Mouse (Mus musculus): ENCODE results near the gene Zfp799.
"Not testable (repeated sequence)": the region's sequence is repeated elsewhere in the genome, so short reads cannot be mapped to it uniquely, and the experiment has no call there.

The Zfp799 gene

GRCm38 (mm10) chr17:32829540-32830417 lies at the start of gene Zfp799:
TSS of gene Zfp799 (minus strand) at chr17:32830261.
- peak; percentile 84 for DNase-seq (ENCODE audit: low read depth)

GRCm38 (mm10) chr17:32878773-32879172 lies 48.7 kb upstream of the Zfp799 start:
- no peak for DNase-seq (ENCODE audit: low read depth)

DNA sequence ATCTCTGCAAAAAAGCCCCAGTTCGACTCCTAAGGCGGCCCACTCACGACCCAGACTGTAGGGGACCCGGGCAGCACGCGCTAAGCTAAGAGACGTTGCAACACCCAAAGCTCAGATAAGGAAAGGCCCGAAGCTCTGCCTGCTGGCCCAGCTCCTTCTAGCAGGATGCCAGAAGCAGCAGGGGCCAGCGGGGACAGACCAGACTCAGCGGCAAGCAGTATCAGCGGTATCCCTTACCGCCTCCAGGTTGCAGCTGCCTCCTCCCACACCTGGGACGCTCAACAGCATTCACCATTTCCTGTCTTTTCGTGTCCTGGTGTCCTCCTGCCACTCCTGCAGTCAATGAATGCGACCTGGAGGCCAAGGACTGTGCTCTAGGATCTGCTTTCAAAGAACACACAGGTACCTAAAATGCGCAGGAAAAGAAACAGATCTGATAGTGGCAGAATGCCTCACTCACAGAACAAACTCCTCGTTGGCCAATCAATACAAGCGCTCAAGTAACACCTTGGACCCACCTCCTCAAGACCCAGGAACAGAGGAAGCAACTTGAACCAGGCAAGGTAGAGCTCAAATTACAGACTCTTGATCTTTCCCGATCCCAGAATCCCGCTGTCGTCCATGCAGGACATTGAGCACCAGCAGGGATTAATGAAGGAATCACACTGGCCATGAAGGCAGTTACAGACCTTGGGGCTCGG lies 47.6 kb upstream of the Zfp799 start:
- DNase-seq (ENCODE audit: low read depth): no peak

- DNase-seq (ENCODE audit: low read depth): no peak
Observed at GRCm38 (mm10) chr17:32872696-32873095, 42.6 kb upstream of the Zfp799 start.

DNA sequence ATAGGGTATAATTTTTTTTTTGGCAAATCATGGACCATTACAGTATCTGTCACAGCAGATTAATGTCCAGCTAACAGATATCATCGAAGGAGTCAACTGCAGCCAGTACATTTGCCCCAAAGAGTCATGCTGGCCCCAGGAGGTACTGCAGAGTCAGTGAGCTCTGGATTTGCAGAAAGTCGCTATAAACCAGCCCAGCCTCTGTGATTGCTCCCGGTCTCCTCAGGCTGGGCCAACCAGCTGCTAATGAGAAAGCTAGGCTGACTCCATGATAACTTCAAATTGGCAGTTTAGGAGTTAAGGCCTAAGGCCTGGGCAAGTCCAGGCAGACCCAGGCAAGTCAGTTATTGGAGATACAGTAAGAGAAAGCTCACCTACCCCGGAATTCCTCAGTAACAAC lies 42.0 kb upstream of the Zfp799 start:
- no peak for DNase-seq (ENCODE audit: low read depth)

DNA sequence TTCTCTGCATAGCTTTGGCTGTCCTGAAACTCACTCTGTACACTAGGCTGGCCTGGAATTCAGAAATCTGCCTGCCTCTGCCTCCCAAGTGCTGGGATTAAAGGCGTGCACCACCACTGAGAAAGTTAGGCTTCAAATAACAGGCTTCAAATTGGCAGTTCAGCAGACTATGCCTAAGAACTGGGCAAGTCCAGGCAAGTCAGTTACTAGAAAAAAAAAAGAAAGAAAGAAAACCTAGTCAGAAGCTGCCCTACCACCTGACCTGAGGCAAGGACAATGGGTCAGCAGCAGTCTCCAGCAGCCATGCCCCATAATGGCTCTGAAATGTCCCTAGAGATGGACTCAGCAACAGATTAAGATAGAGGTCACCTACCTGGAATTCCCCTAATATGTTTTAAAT lies 41.4 kb upstream of the Zfp799 start:
- no peak for DNase-seq (ENCODE audit: low read depth)

- DNase-seq (ENCODE audit: low read depth): not testable (repeated sequence)
Observed at GRCm38 (mm10) chr17:32867266-32867665, 37.2 kb upstream of the Zfp799 start.

GRCm38 (mm10) chr17:32856713-32857112 lies 26.7 kb upstream of the Zfp799 start:
- DNase-seq (ENCODE audit: low read depth): not testable (repeated sequence)

DNA sequence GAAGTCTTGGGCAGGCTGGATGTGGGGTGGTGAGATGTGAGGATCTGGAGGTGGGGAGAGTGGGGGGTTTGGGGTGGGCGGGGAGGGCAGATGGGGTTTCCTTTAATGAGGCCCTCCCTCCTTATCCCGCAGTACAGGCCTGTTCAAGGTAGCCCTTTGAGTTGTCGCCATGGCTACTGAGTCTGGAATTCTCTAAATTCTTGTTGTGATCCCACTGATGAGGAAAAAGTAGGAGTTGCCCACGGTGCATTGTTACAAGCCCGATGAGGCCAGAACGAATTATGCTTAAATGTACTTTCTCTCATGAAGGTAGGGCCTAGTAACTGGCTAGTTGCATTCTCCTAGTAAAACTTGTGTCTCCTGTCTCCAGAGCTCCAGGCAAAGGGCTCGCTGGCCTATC lies 21.5 kb upstream of the Zfp799 start:
- no peak for DNase-seq (ENCODE audit: low read depth)

DNA sequence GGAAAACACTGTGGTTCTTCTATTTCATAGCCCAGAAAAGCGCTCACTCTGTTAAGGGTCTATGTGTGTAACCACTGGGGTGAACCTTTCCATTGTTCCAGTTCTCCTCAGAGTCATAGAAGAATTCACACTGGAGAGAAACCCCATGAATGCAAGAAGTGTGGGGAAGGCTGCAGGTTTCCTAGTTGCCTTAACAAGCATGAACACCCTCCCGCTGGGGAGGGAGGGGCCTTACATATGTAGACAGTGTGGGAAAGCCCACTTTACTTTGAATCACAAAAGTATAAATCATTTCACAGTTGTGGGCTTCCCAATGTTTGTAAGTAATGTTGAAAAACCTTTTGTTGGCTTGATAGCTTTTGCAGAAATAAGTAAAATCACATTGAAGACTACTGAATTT lies 11.3 kb upstream of the Zfp799 start:
- DNase-seq (ENCODE audit: low read depth): no peak

DNA sequence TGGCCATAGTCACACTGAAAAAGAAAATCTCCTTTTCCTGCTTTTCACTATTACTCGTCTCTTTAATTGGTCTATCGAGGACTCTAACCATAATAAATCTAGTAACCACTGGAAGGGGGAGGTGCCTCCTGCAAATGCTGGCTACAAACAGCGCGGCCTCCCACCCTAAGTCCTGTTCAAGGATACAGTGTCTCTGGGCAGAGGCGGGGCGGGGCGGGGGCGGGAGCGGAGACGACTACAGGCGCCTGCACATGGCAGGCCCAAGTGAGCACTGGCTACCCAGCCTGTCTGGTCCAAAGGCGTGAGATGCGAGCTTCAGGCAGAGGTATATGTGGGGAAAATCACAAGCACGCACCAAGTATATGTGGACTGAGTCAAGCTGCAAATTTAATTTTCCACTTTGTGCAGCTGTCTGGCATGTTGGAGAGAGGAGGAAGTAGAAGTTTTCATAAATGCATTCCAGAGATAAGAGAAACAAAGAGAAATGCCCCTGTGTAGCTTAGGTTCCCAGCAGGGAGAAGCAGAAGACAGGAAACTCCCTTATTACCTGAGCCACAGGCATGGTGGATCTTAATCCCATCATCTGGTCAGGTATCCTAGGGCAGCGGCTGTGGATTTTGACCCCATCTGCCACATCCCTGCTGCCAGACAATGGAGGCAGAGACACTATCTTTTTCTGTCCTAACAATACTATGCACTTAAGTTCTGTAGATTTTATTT lies 9.2 kb upstream of the Zfp799 start:
- no peak for DNase-seq (ENCODE audit: low read depth)

DNA sequence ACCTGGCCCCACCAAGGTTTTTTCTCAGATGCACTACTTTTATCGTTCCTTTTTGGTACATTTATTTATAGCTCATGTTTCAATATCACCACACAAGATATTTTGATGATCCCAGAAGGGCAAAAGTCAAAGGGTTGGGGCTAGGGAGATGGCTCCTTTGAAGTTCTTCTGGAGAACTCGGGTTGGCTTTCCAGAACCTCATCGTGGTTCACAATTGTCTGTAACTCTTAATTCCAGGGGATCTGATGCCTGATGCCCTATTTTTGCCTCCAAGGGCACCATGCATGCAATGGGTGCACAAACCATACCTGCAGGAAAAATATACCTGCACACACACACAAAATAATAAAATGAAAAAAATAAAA lies 339 bp upstream of the Zfp799 start:
- DNase-seq (ENCODE audit: low read depth): no peak

GRCm38 (mm10) chr17:32816074-32816784 lies 13.8 kb downstream of the Zfp799 start:
- no peak for DNase-seq (ENCODE audit: low read depth)

- no peak for DNase-seq (ENCODE audit: low read depth)
Observed at GRCm38 (mm10) chr17:32814136-32814535, 15.9 kb downstream of the Zfp799 start.

DNA sequence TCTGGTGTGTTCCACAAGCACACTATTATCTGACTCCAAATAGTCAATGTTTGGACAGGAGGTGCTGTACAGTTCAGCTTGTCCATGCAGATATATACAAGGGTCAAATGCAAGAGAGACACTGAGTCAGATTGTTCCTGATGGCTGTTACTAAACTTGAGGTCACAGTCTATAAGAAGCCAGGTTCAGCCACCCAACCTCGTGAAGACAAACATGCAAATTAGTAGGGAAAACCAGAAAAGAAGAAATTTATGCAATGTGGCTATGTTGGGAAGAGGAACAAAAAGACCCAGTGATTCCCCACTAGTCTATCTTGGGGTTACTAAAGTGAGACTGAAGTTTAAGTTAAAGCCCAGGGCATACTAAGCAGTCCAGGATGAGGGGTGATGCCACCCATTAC lies 19.4 kb downstream of the Zfp799 start:
- DNase-seq (ENCODE audit: low read depth): no peak

- DNase-seq (ENCODE audit: low read depth): no peak
Observed at GRCm38 (mm10) chr17:32809544-32810374, 20.3 kb downstream of the Zfp799 start, which contains the start of gene Zfp811. TSS of gene Zfp811 (minus strand) at chr17:32809931.

- no peak for DNase-seq (ENCODE audit: low read depth)
Observed at GRCm38 (mm10) chr17:32808921-32809320, 21.1 kb downstream of the Zfp799 start.

- DNase-seq (ENCODE audit: low read depth): no peak
Observed at GRCm38 (mm10) chr17:32789244-32789643, 40.8 kb downstream of the Zfp799 start.

- DNase-seq (ENCODE audit: low read depth): no peak
Observed at GRCm38 (mm10) chr17:32788576-32788975, 41.5 kb downstream of the Zfp799 start.

DNA sequence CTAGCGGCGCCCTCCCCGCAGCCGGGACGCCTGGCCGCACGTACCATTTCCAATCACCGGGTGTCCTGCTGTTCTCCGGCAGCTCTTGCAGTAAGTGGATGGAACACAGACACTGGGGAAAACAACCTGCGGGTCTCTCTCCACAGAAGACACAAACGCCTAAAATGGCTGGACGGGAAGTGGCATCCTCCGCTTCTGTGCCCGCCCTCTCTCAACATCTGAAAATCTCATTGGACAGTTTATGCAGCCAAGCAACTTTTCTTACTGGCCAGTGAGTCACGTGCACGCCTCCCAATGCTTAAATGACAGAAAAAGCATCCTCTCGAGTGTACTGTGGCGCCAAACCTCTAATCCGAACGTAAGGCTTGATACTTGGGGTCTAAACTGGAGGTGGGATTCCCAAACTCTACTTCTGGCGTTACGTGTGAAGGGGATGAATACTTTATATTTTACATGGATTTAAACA lies 41.9 kb downstream of the Zfp799 start, which contains the start of gene Zfp871:
Gene Zfp871 (minus strand): TSS at position 194 of the 466 bp plus-strand sequence.
- DNase-seq (ENCODE audit: low read depth): peak; percentile 95
